ENCODE assay signal across 23 mouse cellular contexts in the genomic region with DNA sequence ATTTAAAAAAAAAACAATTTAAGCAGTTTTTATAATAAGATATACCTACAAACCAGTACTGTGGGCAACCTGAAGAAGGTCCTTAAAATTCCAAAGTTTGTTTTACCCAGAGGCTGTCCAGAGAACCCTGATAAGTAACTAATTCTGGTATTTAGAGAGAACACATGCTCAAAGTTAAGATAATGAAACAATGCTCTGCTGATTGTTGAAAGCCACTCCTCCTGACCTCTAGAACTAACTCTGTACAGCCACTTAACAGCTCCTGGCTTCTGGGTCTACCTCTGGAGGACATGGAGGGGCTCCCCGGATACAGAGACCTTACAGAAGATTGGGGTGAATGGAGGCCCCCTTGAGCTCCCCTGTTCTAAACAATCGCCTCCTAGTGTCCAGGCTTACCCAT. TPM values are rescaled to one million over a fixed set of nuclear protein-coding genes. Genes with fewer than 3 reads are reported as not detected.
DNase-seq lines count a peak whose midpoint lies in the region; ATAC-seq and TF ChIP-seq lines count a peak whose summit lies in the region.
"Had no signal": no experiment of that assay in that cellular context is flagged by ENCODE, and none has a peak within 500 bp of the region (broad histone marks: within the 10 kb centered on the region; RNA-seq: fewer than 3 reads in every experiment).

No protein-coding gene starts in this region.

- H3K27me3 ChIP-seq in heart, embryonic 11.5 days (ENCODE audit: control insufficient read depth, insufficient read depth, low read length), result no peaks in the 10 kb centered on the region
- no peaks in the 10 kb centered on the region for H3K27me3 ChIP-seq in liver, adult 2 months (ENCODE audit: control insufficient read depth, insufficient read depth, low read length)
- no peaks in the 10 kb centered on the region for H3K27me3 ChIP-seq in liver, embryonic 11.5 days (replicated peaks; ENCODE audit: control insufficient read depth, insufficient read depth, low read length)
- H3K27me3 ChIP-seq in CH12.LX (replicated peaks), result no peaks in the 10 kb centered on the region
- H3K27me3 ChIP-seq in heart, postnatal 0 days (ENCODE audit: control insufficient read depth, insufficient read depth, low read length), result no peaks in the 10 kb centered on the region
- H3K27me3 ChIP-seq: hindbrain, embryonic 13.5 days; liver, embryonic 12.5 days had no signal

- DNase-seq in heart, postnatal 25 days (ENCODE audit: low spot score), result no peak
- DNase-seq in liver, adult 2 months (ENCODE audit: extremely low read depth, low read depth, low spot score), result peak; percentile 42
- no peak for DNase-seq in liver, embryonic 11.5 days (ENCODE audit: low spot score)
- no peak for DNase-seq in CH12.LX (ENCODE audit: extremely low read depth)
- peak; percentile 71 for DNase-seq in heart, postnatal 0 days (ENCODE audit: low spot score)
- no peak for DNase-seq in embryo, embryonic 9.5 days (ENCODE audit: extremely low spot score)
- no peak for DNase-seq in spleen, postnatal 36 days (ENCODE audit: low spot score in 2 of 2)
- DNase-seq: adrenal gland, adult 2 months; cerebellum, adult 11 months; cerebellum, adult 9-11 months; kidney, adult 9 months; kidney, postnatal 14 days; layer of hippocampus, postnatal 36 days; lung, postnatal 14 days; thymus, postnatal 36 days had no signal

- intact Hi-C loops in heart, postnatal 25 days (cut with DNase I), result no loop called here

- no peak for TF ChIP-seq POLR2A in liver, adult 2 months (IDR thresholded peaks at IDR 0.05; ENCODE audit: extremely low read depth, insufficient read depth, low read length)
- no peak for TF ChIP-seq POLR2A in CH12.LX (IDR thresholded peaks at IDR 0.05; ENCODE audit: low read depth, low read length)

- WGBS in heart, embryonic 11.5 days (ENCODE audit: insufficient replicate concordance), result 23% methylated on average over 2 of the region's 2 CpGs
- 70% methylated on average over 2 of the region's 2 CpGs for WGBS in liver, adult 2 months
- WGBS in liver, embryonic 11.5 days, result 55% methylated on average over 2 of the region's 2 CpGs
- WGBS in heart, postnatal 0 days, result 11% methylated on average over 2 of the region's 2 CpGs

- dilution Hi-C loops in CH12.LX (cut with MboI; ENCODE audit: extremely low pct_ligation_motif_present, extremely low pct_unique_long_range_greater_than_20kb, low sequenced_read_pairs), result no loop called here

- in situ Hi-C loops in CH12.LX (cut with MboI; ENCODE audit: low pct_ligation_motif_present, low pct_unique_long_range_greater_than_20kb, low sequenced_read_pairs), result loop anchor here (5.0 kb wide), 1 partner anchor 37 kb away; no protein-coding TSS in a partner anchor

- peak; percentile 56; the same call in 1 of the 2 replicates for ATAC-seq in heart, embryonic 11.5 days (replicated peaks; ENCODE audit: insufficient number of reproducible peaks, low FRiP score, low TSS enrichment)
- ATAC-seq in liver, embryonic 11.5 days (replicated peaks; ENCODE audit: low FRiP score), result no peak; the same call in 1 of the 2 replicates
- ATAC-seq in heart, postnatal 0 days (ENCODE audit: insufficient read depth, low read depth), result peak; percentile 59
- ATAC-seq: forebrain, embryonic 15.5 days; liver, embryonic 12.5 days had no signal

- H3K9ac ChIP-seq in heart, embryonic 11.5 days (ENCODE audit: low read depth, low read length), result peak overlapping the region; percentile 17; the same call in 1 of the 2 replicates
- H3K9ac ChIP-seq in liver, adult 2 months (ENCODE audit: low read depth, low read length), result no peak overlapping the region
- no peak overlapping the region for H3K9ac ChIP-seq in liver, embryonic 11.5 days (ENCODE audit: low read depth, low read length)
- H3K9ac ChIP-seq in CH12.LX (ENCODE audit: insufficient read depth, low read depth), result peak overlapping the region; percentile 42
- H3K9ac ChIP-seq in heart, postnatal 0 days (replicated peaks; ENCODE audit: low read depth, low read length), result no peak overlapping the region
- H3K9ac ChIP-seq: forebrain, embryonic 15.5 days; hindbrain, embryonic 13.5 days; liver, embryonic 12.5 days had no signal

- TF ChIP-seq RAD21 in CH12.LX (IDR thresholded peaks at IDR 0.05; ENCODE audit: low read depth, low read length), result no peak

- no peak for TF ChIP-seq EP300 in CH12.LX (IDR thresholded peaks at IDR 0.05; ENCODE audit: low read length)
- no peak for TF ChIP-seq EP300 in heart, postnatal 0 days (IDR thresholded peaks at IDR 0.05; ENCODE audit: low read depth)

- H3K4me1 ChIP-seq in heart, embryonic 11.5 days (ENCODE audit: control insufficient read depth, insufficient read depth, low read length), result peaks cover 21% of the 10 kb centered on the region
- H3K4me1 ChIP-seq in liver, adult 2 months (ENCODE audit: control insufficient read depth, insufficient read depth, low read length), result peaks cover 35% of the 10 kb centered on the region
- peaks cover 6% of the 10 kb centered on the region for H3K4me1 ChIP-seq in liver, embryonic 11.5 days (replicated peaks; ENCODE audit: control insufficient read depth, insufficient read depth, low read length)
- peaks cover 17 to 40% of the 10 kb centered on the region in 2 experiments for H3K4me1 ChIP-seq in CH12.LX (ENCODE audit: control insufficient read depth in 1 of 2, insufficient read depth in 2 of 2)
- H3K4me1 ChIP-seq in heart, postnatal 0 days (ENCODE audit: control insufficient read depth, insufficient read depth), result peaks cover 21% of the 10 kb centered on the region
- H3K4me1 ChIP-seq: hindbrain, embryonic 13.5 days had no signal

- H3K4me3 ChIP-seq in heart, embryonic 11.5 days (ENCODE audit: low read depth, low read length), result 0 out of 2 replicates have a peak overlapping the region, but pooled peaks have one; percentile 6
- no peak overlapping the region for H3K4me3 ChIP-seq in liver, adult 2 months (ENCODE audit: insufficient read depth, low read depth, low read length)
- no peak overlapping the region for H3K4me3 ChIP-seq in liver, embryonic 11.5 days (ENCODE audit: low read depth, low read length)
- peak overlapping the region in 2 of 3 experiments; percentile 12 to 49 for H3K4me3 ChIP-seq in CH12.LX (replicated peaks in 1 of 3; ENCODE audit: low read depth in 2 of 3, low read length in 2 of 3, poor library complexity in 1 of 3)
- H3K4me3 ChIP-seq in heart, postnatal 0 days (ENCODE audit: low read depth, low read length), result no peak overlapping the region
- H3K4me3 ChIP-seq: embryonic facial prominence, embryonic 10.5 days; forebrain, embryonic 15.5 days; hindbrain, embryonic 13.5 days; layer of hippocampus, adult 2 months; liver, embryonic 12.5 days had no signal

- peak overlapping the region; percentile 93 for H3K27ac ChIP-seq in heart, embryonic 11.5 days (ENCODE audit: low read depth, low read length)
- H3K27ac ChIP-seq in liver, adult 2 months (replicated peaks; ENCODE audit: insufficient read depth, low read depth, low read length), result peak overlapping the region; percentile 88
- H3K27ac ChIP-seq in liver, embryonic 11.5 days (ENCODE audit: low read depth, low read length), result no peak overlapping the region
- peak overlapping the region; percentile 87 for H3K27ac ChIP-seq in CH12.LX (ENCODE audit: insufficient read depth, low read depth)
- peak overlapping the region; percentile 95 for H3K27ac ChIP-seq in heart, postnatal 0 days (ENCODE audit: low read depth)
- H3K27ac ChIP-seq: embryonic facial prominence, embryonic 10.5 days; forebrain, embryonic 15.5 days; hindbrain, embryonic 13.5 days; layer of hippocampus, adult 2 months; liver, embryonic 12.5 days had no signal

- no peaks in the 10 kb centered on the region for H3K36me3 ChIP-seq in heart, embryonic 11.5 days (ENCODE audit: control insufficient read depth, insufficient read depth, low read length)
- no peaks in the 10 kb centered on the region for H3K36me3 ChIP-seq in liver, adult 2 months (ENCODE audit: control insufficient read depth, insufficient read depth, low read length)
- no peaks in the 10 kb centered on the region for H3K36me3 ChIP-seq in liver, embryonic 11.5 days (ENCODE audit: control insufficient read depth, insufficient read depth, low read length)
- H3K36me3 ChIP-seq in CH12.LX (replicated peaks in 1 of 2; ENCODE audit: control insufficient read depth in 1 of 2, insufficient read depth in 1 of 2, low read length in 1 of 2), result peaks cover 0 to 13% of the 10 kb centered on the region in 2 experiments
- no peaks in the 10 kb centered on the region for H3K36me3 ChIP-seq in heart, postnatal 0 days (replicated peaks; ENCODE audit: control insufficient read depth, insufficient read depth, low read length)
- H3K36me3 ChIP-seq: embryonic facial prominence, embryonic 10.5 days; forebrain, embryonic 15.5 days; G1E; hindbrain, embryonic 13.5 days; liver, embryonic 12.5 days had no signal

- H3K4me2 ChIP-seq in heart, embryonic 11.5 days, result peak overlapping the region; percentile 55
- no peak overlapping the region for H3K4me2 ChIP-seq in liver, embryonic 11.5 days
- H3K4me2 ChIP-seq in CH12.LX (ENCODE audit: insufficient read depth, low read depth, poor library complexity, severe bottlenecking), result peak overlapping the region; percentile 64
- H3K4me2 ChIP-seq in heart, postnatal 0 days (ENCODE audit: low read depth, low read length), result peak overlapping the region; percentile 26
- H3K4me2 ChIP-seq: forebrain, embryonic 15.5 days; hindbrain, embryonic 13.5 days; liver, embryonic 12.5 days; midbrain, embryonic 11.5 days had no signal

- no peak for TF ChIP-seq CTCF in liver, adult 2 months (IDR thresholded peaks at IDR 0.05; ENCODE audit: low read depth, low read length)
- no peak for TF ChIP-seq CTCF in CH12.LX (conservative IDR thresholded peaks at IDR 0.05 in 1 of 2, IDR thresholded peaks at IDR 0.05 in 1 of 2; ENCODE audit: low read depth in 2 of 2, low read length in 2 of 2)
- TF ChIP-seq CTCF in heart, postnatal 0 days (IDR thresholded peaks at IDR 0.05; ENCODE audit: low read depth), result no peak

- no peaks in the 10 kb centered on the region for H3K79me2 ChIP-seq in liver, adult 2 months (ENCODE audit: control insufficient read depth, insufficient read depth, low read length)
- H3K79me2 ChIP-seq in CH12.LX (replicated peaks; ENCODE audit: control insufficient read depth, extremely low read depth, insufficient read depth, poor library complexity, severe bottlenecking), result no peaks in the 10 kb centered on the region

- H3K9me3 ChIP-seq in heart, embryonic 11.5 days (replicated peaks; ENCODE audit: control insufficient read depth, low read length), result peaks cover 5% of the 10 kb centered on the region; the same call in 1 of the 2 replicates
- no peaks in the 10 kb centered on the region for H3K9me3 ChIP-seq in liver, embryonic 11.5 days (ENCODE audit: control insufficient read depth, low read length)
- H3K9me3 ChIP-seq in CH12.LX (replicated peaks; ENCODE audit: low read length), result peaks cover 9% of the 10 kb centered on the region
- peaks cover 6% of the 10 kb centered on the region for H3K9me3 ChIP-seq in heart, postnatal 0 days (replicated peaks; ENCODE audit: control insufficient read depth, low read length)
- H3K9me3 ChIP-seq: forebrain, embryonic 15.5 days; G1E; liver, embryonic 12.5 days had no signal

RNA-seq across cellular contexts. Expression of gene Hopx, which starts 15.0 kb away (rescaled TPM):
- polyA plus RNA-seq in heart, embryonic 11.5 days (2014; fragmentation: Nextera tagmentation; extraction: Ambion mirVana), result 13.0 and 19.7 TPM in 2 replicates
- total RNA-seq in heart, postnatal 25 days (2021), result 100 to 1,000 TPM; 402 to 442 TPM
- 42.7 and 77.2 TPM in 2 replicates for total RNA-seq in liver, adult 2 months (2014; rRNA removed)
- polyA plus RNA-seq in liver, adult 2 months (2012; rRNA removed), result 84.9 and 92.3 TPM in 2 replicates
- 0.15 TPM in 1 of 2 replicates, not detected in the other for polyA plus RNA-seq in liver, embryonic 11.5 days (2014; fragmentation: Nextera tagmentation; extraction: Ambion mirVana)
- 22.2 and 26.4 TPM in 2 replicates for total RNA-seq in CH12.LX (2012; rRNA removed)
- 19.6 and 20.0 TPM in 2 replicates for total RNA-seq in CH12.LX (2014; rRNA removed)
- 15.1 and 17.6 TPM in 2 replicates for polyA plus RNA-seq in CH12.LX (2012; ENCODE audit: insufficient read length, low read depth)
- total RNA-seq in heart, postnatal 0 days (2014; rRNA removed; ENCODE audit: low replicate concordance), result 510 and 558 TPM in 2 replicates
- 41.0 and 42.6 TPM in 2 replicates for polyA plus RNA-seq in heart, postnatal 0 days (2015; fragmentation: Nextera tagmentation; extraction: Ambion mirVana)
- total RNA-seq: G1E had no signal
- polyA plus RNA-seq: G1E; liver, embryonic 12.5 days had no signal

Comparison
In these comparisons a context has a peak if more than half of its experiments do, and no peak if none do; other contexts are left out.
1. H3K4me3 ChIP-seq: peak in heart, embryonic 11.5 days (single experiment) and CH12.LX (2 of 3); none in liver, adult 2 months (single experiment), liver, embryonic 11.5 days (single experiment) and heart, postnatal 0 days (single experiment).
2. H3K9ac ChIP-seq: peak in heart, embryonic 11.5 days (single experiment) and CH12.LX (single experiment); none in liver, adult 2 months (single experiment), liver, embryonic 11.5 days (single experiment) and heart, postnatal 0 days (single experiment).
3. DNase-seq: peak in liver, adult 2 months (single experiment) and heart, postnatal 0 days (single experiment); none in heart, postnatal 25 days (single experiment), liver, embryonic 11.5 days (single experiment), CH12.LX (single experiment), embryo, embryonic 9.5 days (single experiment) and spleen, postnatal 36 days (0 of 2).
4. RNA of gene Hopx, which starts 15.0 kb away (polyA plus RNA-seq): 84.9 to 92.3 TPM in liver, adult 2 months, 41.0 to 42.6 TPM in heart, postnatal 0 days, 13.0 to 19.7 TPM in heart, embryonic 11.5 days and 15.1 to 17.6 TPM in CH12.LX; 0.15 TPM in liver, embryonic 11.5 days; every median in the first group is over 10 times any median in the second.